Mouse (Mus musculus): ENCODE measurements around the gene Nbeal2.

DNA sequence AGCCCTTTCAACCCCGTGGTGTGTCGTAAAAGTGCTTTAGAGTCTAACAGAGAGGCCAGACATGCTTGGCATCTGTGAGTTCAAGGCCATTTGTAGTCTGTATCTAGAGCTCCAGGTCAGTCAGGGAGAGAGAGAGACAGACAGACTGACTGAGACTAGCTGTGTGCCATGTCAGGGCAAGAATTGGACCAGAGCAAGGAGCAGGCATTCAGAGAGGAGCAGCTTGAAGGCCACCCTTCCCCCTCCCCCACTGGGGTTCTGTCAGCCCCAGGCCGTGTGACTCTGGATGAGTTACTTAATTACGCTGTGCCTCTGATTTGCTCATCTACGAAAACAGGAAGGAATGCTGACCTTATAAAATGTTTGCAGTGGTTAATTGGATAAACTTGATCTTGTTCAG, 28.3 kb upstream of the Nbeal2 start:
- TF ChIP-seq CHD2 (IDR thresholded peaks at IDR 0.05; ENCODE audit: low read depth, low read length), result no peak
- no peak for TF ChIP-seq ZC3H11A (IDR thresholded peaks at IDR 0.05; ENCODE audit: borderline replicate concordance, low read depth, low read length)
- TF ChIP-seq MAFK (IDR thresholded peaks at IDR 0.05; ENCODE audit: insufficient read depth, low read depth, low read length), result no peak
- no peak for TF ChIP-seq ZNF384 (IDR thresholded peaks at IDR 0.05; ENCODE audit: low read depth, low read length)
- no peak for TF ChIP-seq HCFC1 (IDR thresholded peaks at IDR 0.05; ENCODE audit: borderline replicate concordance, insufficient read depth, low read length)

All from ES-E14 (cell line).